Mouse (Mus musculus): ENCODE measurements around the gene Mcpt8. TPM values are rescaled to one million over a fixed set of nuclear protein-coding genes. Genes with fewer than 3 reads are reported as not detected.
"Not testable (repeated sequence)": the region's sequence is repeated elsewhere in the genome, so short reads cannot be mapped to it uniquely, and the experiment has no call there.

Mcpt8 gene
- polyA plus RNA-seq (2012; rRNA removed) (0.79 and 4.6 TPM in 2 replicates), polyA plus RNA-seq (2014; fragmentation: Nextera tagmentation; extraction: Ambion mirVana) (4.3 and 15.8 TPM in 2 replicates)

DNA sequence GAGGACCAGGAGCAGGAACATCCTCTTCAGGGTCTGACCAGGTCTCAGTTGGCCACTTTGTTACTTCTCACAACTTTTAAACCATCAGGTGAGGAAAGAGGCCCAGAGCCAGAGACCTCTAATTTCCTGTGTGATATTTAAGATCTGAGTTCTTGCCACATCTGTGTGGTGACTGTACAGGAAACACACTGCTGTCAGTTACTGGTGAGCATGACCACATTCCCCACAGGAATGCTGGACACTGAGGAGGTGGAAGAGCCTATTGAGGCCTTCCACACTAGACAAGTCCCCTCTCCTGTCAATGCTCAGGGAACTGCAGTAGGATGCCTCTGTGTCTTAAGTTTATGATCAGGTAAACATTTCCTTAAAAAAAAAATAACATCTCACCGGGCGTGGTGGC is at the start of gene Mcpt8:
Gene Mcpt8 (minus strand): TSS at position 107 of the 400 bp plus-strand sequence.
- ATAC-seq (ENCODE audit: insufficient read depth): no peak
- DNase-seq (ENCODE audit: low read depth in 3 of 3, low spot score in 3 of 3): no peak
- Histone ChIP-seq H3K36me3 (replicated peaks; ENCODE audit: control insufficient read depth, insufficient read depth, low read depth) (no peaks in the 10 kb centered on the region), H3K27ac (no peak within 1 kb of the TSS), H3K4me2 (ENCODE audit: low read depth) (no peak within 1 kb of the TSS), H3K9ac (replicated peaks) (no peak within 1 kb of the TSS), H3K27me3 (ENCODE audit: control insufficient read depth, insufficient read depth, low read length) (no peaks in the 10 kb centered on the region), H3K4me1 (replicated peaks; ENCODE audit: control insufficient read depth in 2 of 2, insufficient read depth in 2 of 2, low read length in 1 of 2) (no peaks in the 10 kb centered on the region), H3K4me3 (ENCODE audit: insufficient read depth in 1 of 2, low read depth in 2 of 2, low read length in 2 of 2) (no peak within 1 kb of the TSS), H3K9me3 (ENCODE audit: control insufficient read depth, low read length) (no peaks in the 10 kb centered on the region)
- 89% methylated on average over 2 of the region's 2 CpGs for WGBS (ENCODE audit: insufficient replicate concordance)
- TF ChIP-seq CTCF (IDR thresholded peaks at IDR 0.05; ENCODE audit: low read depth) (no peak), EP300 (IDR thresholded peaks at IDR 0.05; ENCODE audit: low read depth) (no peak)

DNA sequence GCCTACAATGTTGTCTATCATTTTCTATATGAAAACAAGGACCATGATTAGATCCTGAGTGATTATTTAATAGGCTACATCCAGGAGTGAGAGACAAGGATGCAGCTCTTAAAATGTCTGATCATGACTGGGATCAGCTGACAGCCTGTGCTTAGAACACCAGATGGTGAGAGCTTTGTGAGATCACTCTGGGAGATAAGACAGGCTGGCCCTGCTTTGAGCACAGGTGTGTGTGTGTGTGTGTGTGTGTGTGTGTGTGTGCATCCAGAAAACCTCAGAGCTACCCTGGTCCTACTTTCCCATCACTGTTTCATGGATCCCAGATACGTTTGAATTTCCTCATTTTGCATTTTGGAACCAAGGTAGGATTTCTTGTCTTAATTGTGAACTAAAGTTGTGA is 48.6 kb upstream of the Mcpt8 start:
- 43% methylated on average over 1 of the region's 1 CpGs for WGBS (ENCODE audit: insufficient replicate concordance)
- H3K4me2 ChIP-seq (ENCODE audit: low read depth); H3K9ac ChIP-seq (replicated peaks); H3K36me3 ChIP-seq (replicated peaks; ENCODE audit: control insufficient read depth, insufficient read depth, low read depth); H3K9me3 ChIP-seq (ENCODE audit: control insufficient read depth, low read length); H3K27me3 ChIP-seq (ENCODE audit: control insufficient read depth, insufficient read depth, low read length); H3K4me3 ChIP-seq (ENCODE audit: insufficient read depth in 1 of 2, low read depth in 2 of 2, low read length in 2 of 2); H3K4me1 ChIP-seq (replicated peaks; ENCODE audit: control insufficient read depth in 2 of 2, insufficient read depth in 2 of 2, low read length in 1 of 2); H3K27ac ChIP-seq; ATAC-seq (ENCODE audit: insufficient read depth); DNase-seq (ENCODE audit: low read depth in 3 of 3, low spot score in 3 of 3): not testable (repeated sequence)

DNA sequence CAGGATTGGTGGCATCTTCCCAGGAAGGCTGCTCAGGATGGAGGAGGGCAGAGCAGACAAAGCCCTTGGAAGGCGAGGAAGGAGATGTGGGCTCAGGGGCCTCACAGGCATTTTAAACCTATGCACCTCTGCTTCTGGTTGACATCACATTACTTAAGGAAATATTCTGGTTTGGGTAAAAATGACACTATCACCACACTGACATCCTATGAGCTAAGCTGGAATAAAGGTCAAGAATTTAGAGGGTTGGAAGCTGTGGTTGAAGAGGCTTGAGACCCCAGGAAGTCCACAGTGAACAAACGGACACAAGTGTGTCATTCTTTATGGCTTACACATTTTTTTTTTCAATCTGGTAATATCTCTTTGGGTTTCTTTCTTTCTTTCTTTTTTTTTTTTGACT is 47.4 kb upstream of the Mcpt8 start, which contains the start of gene Gzmd:
Gene Gzmd (minus strand): TSS at position 101 of the 400 bp plus-strand sequence.
- not testable (repeated sequence) for H3K4me2 ChIP-seq (ENCODE audit: low read depth); H3K9me3 ChIP-seq (ENCODE audit: control insufficient read depth, low read length); H3K36me3 ChIP-seq (replicated peaks; ENCODE audit: control insufficient read depth, insufficient read depth, low read depth); DNase-seq (ENCODE audit: low read depth in 3 of 3, low spot score in 3 of 3); H3K4me3 ChIP-seq (ENCODE audit: insufficient read depth in 1 of 2, low read depth in 2 of 2, low read length in 2 of 2); H3K27ac ChIP-seq; H3K9ac ChIP-seq (replicated peaks); ATAC-seq (ENCODE audit: insufficient read depth); H3K4me1 ChIP-seq (replicated peaks; ENCODE audit: control insufficient read depth in 2 of 2, insufficient read depth in 2 of 2, low read length in 1 of 2); H3K27me3 ChIP-seq (ENCODE audit: control insufficient read depth, insufficient read depth, low read length)
- 38% methylated on average over 2 of the region's 2 CpGs for WGBS (ENCODE audit: insufficient replicate concordance)

- no peaks in the 10 kb centered on the region for H3K9me3 ChIP-seq (ENCODE audit: control insufficient read depth, low read length)
- H3K4me2 ChIP-seq (ENCODE audit: low read depth): no peak overlapping the region
- no peaks in the 10 kb centered on the region for H3K4me1 ChIP-seq (replicated peaks; ENCODE audit: control insufficient read depth in 2 of 2, insufficient read depth in 2 of 2, low read length in 1 of 2)
- TF ChIP-seq EP300 (IDR thresholded peaks at IDR 0.05; ENCODE audit: low read depth): no peak
- peak; percentile 52 for TF ChIP-seq CTCF (IDR thresholded peaks at IDR 0.05; ENCODE audit: low read depth)
- H3K36me3 ChIP-seq (replicated peaks; ENCODE audit: control insufficient read depth, insufficient read depth, low read depth): no peaks in the 10 kb centered on the region
- H3K27me3 ChIP-seq (ENCODE audit: control insufficient read depth, insufficient read depth, low read length): no peaks in the 10 kb centered on the region
- WGBS (ENCODE audit: insufficient replicate concordance): 27% methylated on average over 3 of the region's 3 CpGs
- DNase-seq (ENCODE audit: low read depth in 3 of 3, low spot score in 3 of 3): no peak
- no peak overlapping the region for H3K9ac ChIP-seq (replicated peaks)
- no peak overlapping the region for H3K4me3 ChIP-seq (ENCODE audit: insufficient read depth in 1 of 2, low read depth in 2 of 2, low read length in 2 of 2)
- H3K27ac ChIP-seq: no peak overlapping the region
- ATAC-seq (ENCODE audit: insufficient read depth): no peak
These were observed 43.3 kb upstream of the Mcpt8 start for GRCm38 (mm10) chr14:56128341-56128740.

GRCm38 (mm10) chr14:56123516-56123915 is 38.4 kb upstream of the Mcpt8 start:
- Histone ChIP-seq H3K27ac (no peak overlapping the region), H3K4me1 (replicated peaks; ENCODE audit: control insufficient read depth in 2 of 2, insufficient read depth in 2 of 2, low read length in 1 of 2) (no peaks in the 10 kb centered on the region), H3K9ac (replicated peaks) (no peak overlapping the region), H3K4me3 (ENCODE audit: insufficient read depth in 1 of 2, low read depth in 2 of 2, low read length in 2 of 2) (no peak overlapping the region), H3K9me3 (ENCODE audit: control insufficient read depth, low read length) (no peaks in the 10 kb centered on the region), H3K27me3 (ENCODE audit: control insufficient read depth, insufficient read depth, low read length) (no peaks in the 10 kb centered on the region), H3K4me2 (ENCODE audit: low read depth) (no peak overlapping the region), H3K36me3 (replicated peaks; ENCODE audit: control insufficient read depth, insufficient read depth, low read depth) (no peaks in the 10 kb centered on the region)
- whole genome bisulfite sequencing (ENCODE audit: insufficient replicate concordance): 62% methylated on average over 3 of the region's 3 CpGs
- ATAC-seq (ENCODE audit: insufficient read depth) (no peak), DNase-seq (ENCODE audit: low read depth in 3 of 3, low spot score in 3 of 3) (no peak)
- TF ChIP-seq EP300 (IDR thresholded peaks at IDR 0.05; ENCODE audit: low read depth): no peak
- TF ChIP-seq CTCF (IDR thresholded peaks at IDR 0.05; ENCODE audit: low read depth): no peak

DNA sequence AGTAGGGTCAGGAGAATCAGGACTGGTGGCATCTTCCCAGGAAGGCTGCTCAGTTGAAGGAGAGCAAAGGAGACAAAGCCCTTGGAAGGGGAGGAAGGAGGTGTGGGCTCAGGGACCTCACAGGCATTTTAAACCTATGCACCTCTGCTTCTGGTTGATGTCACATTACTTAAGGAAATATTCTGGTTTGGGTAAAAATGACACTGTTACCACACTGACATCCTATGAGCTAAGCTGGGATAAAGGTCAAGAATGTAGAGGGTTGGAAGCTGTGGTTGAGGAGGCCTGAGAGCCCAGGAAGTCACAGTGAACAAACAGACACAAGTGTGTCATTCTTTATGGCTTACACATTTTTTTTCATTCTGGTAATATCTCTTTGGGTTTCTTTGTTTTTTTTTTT is 35.5 kb upstream of the Mcpt8 start, which contains the start of gene Gzme:
Gene Gzme (minus strand): TSS at position 101 of the 400 bp plus-strand sequence.
- TF ChIP-seq EP300 (IDR thresholded peaks at IDR 0.05; ENCODE audit: low read depth): no peak
- TF ChIP-seq CTCF (IDR thresholded peaks at IDR 0.05; ENCODE audit: low read depth): no peak

GRCm38 (mm10) chr14:56115531-56116310 is 30.6 kb upstream of the Mcpt8 start:
- H3K36me3 ChIP-seq (replicated peaks; ENCODE audit: control insufficient read depth, insufficient read depth, low read depth); ATAC-seq (ENCODE audit: insufficient read depth); H3K4me1 ChIP-seq (replicated peaks; ENCODE audit: control insufficient read depth in 2 of 2, insufficient read depth in 2 of 2, low read length in 1 of 2); H3K27ac ChIP-seq; DNase-seq (ENCODE audit: low read depth in 3 of 3, low spot score in 3 of 3); H3K9me3 ChIP-seq (ENCODE audit: control insufficient read depth, low read length); H3K9ac ChIP-seq (replicated peaks); H3K4me3 ChIP-seq (ENCODE audit: insufficient read depth in 1 of 2, low read depth in 2 of 2, low read length in 2 of 2); H3K27me3 ChIP-seq (ENCODE audit: control insufficient read depth, insufficient read depth, low read length); H3K4me2 ChIP-seq (ENCODE audit: low read depth): not testable (repeated sequence)
- WGBS (ENCODE audit: insufficient replicate concordance): 69% methylated on average over 33 of the region's 33 CpGs

More for the DNA sequence above, 35.5 kb upstream of the Mcpt8 start, which contains the start of gene Gzme:
- Histone ChIP-seq H3K27me3 (ENCODE audit: control insufficient read depth, insufficient read depth, low read length) (no peaks in the 10 kb centered on the region), H3K9me3 (ENCODE audit: control insufficient read depth, low read length) (no peaks in the 10 kb centered on the region), H3K4me2 (ENCODE audit: low read depth) (no peak within 1 kb of the TSS), H3K4me1 (replicated peaks; ENCODE audit: control insufficient read depth in 2 of 2, insufficient read depth in 2 of 2, low read length in 1 of 2) (no peaks in the 10 kb centered on the region), H3K27ac (no peak within 1 kb of the TSS), H3K4me3 (ENCODE audit: insufficient read depth in 1 of 2, low read depth in 2 of 2, low read length in 2 of 2) (no peak within 1 kb of the TSS), H3K9ac (replicated peaks) (no peak within 1 kb of the TSS), H3K36me3 (replicated peaks; ENCODE audit: control insufficient read depth, insufficient read depth, low read depth) (no peaks in the 10 kb centered on the region)
- DNase-seq (ENCODE audit: low read depth in 3 of 3, low spot score in 3 of 3) (no peak), ATAC-seq (ENCODE audit: insufficient read depth) (no peak)

All from liver, embryonic 14.5 days (tissue).